Mouse (Mus musculus): ENCODE results near the gene Ubxn1.
"Not testable (repeated sequence)": the region's sequence is repeated elsewhere in the genome, so short reads cannot be mapped to it uniquely, and the experiment has no call there.

Gene Ubxn1

DNA sequence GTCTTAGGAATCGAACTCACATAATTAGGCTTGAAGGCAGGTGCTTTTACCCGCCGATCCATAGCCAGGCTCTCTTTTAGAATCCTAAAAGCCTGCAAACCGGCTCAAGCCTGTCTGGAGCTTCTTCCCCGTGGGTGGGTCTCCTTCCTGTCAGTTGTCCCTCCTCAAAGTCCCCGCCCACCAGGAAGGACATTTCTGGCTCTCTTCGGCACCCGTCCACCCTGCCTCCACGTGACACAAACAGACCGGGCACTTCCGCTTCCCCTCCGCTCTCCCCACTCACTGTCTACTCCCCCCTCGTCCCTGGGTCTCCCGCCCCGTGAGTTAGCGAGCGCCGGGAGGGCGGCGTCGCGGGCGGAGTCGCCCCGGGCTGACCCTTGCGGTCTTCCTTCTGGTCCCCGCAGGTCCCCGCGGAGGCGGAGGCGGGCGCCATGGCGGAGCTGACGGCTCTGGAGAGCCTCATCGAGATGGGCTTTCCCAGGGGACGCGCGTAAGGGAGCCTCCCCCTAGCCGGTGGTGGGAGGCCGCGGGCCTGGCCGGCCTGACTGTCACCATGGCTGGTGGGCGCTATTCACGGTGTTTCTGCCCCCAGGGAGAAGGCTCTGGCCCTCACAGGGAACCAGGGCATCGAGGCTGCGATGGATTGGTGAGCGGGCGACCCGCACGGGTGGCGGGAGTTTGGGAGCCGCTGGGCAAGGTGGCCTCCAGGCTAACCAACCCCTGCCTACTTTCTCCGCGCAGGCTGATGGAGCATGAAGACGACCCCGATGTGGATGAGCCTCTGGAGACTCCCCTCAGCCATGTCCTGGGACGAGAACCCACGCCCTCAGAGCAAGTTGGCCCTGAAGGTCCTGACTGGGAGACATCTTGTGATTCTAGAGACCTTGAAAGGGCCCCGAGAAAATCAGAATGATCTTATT is at the start of gene Ubxn1:
TSS of gene Ubxn1 (plus strand) at position 230 of the 920 bp plus-strand sequence.
- peak; percentile 96 for DNase-seq (ENCODE audit: low read depth, low spot score)

DNA sequence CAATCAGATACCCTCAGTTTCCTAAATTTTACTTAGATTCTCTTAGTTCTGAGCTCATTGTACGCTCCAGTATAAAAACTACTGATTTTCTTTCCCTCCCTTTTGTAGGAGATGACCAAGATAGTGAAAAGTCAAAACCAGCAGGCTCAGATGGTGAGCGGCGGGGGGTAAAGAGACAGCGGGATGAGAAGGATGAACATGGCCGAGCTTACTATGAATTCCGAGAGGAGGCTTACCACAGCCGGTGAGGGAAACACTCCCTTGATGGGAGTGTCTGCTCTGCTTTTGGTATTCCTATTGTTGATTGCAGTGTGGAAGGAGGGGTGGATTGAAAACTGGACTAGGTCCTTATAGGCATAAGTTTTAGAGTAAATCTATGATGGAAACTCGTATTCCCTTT is 48.6 kb upstream of the Ubxn1 start:
- no peak for DNase-seq (ENCODE audit: low read depth, low spot score)

DNA sequence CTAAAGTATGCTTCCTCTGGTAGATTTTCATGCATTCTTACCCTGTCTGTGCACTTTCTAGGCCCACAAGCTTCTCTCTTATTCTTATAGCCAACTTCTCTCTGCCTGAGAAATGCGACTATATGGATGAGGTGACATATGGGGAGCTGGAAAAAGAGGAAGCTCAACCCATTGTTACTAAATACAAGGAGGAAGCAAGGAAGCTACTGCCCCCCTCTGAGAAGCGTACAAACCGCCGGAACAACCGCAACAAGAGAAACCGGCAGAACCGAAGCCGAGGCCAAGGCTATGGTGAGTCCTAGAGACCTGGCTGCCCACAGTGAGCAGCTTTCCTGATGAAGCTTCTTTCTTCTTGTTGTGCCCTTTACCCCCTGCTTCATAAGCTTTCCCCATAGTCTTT is 41.6 kb upstream of the Ubxn1 start, which contains the start of gene AC129217.1:
TSS of gene AC129217.1 (plus strand) at position 114 of the 400 bp plus-strand sequence.
- no peak for DNase-seq (ENCODE audit: low read depth, low spot score)

DNA sequence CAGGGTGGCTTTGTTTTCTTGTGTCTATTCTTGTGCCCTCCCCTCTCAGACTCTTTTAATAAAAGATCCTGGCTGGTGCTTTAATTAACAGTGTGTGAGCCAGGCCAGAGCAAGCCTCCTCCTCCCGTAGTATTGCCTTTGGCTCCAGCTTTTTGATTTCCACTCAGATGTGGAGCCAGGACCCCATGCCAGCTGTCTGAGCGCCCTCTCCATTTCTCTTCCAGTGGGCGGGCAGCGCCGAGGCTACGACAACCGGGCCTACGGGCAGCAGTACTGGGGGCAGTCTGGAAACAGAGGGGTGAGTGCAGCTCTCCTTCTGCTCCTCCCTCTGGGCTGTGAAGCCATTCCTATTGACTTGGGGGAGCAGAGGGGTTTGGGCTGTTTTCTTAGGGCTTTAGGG is 40.6 kb upstream of the Ubxn1 start:
- no peak for DNase-seq (ENCODE audit: low read depth, low spot score)

DNA sequence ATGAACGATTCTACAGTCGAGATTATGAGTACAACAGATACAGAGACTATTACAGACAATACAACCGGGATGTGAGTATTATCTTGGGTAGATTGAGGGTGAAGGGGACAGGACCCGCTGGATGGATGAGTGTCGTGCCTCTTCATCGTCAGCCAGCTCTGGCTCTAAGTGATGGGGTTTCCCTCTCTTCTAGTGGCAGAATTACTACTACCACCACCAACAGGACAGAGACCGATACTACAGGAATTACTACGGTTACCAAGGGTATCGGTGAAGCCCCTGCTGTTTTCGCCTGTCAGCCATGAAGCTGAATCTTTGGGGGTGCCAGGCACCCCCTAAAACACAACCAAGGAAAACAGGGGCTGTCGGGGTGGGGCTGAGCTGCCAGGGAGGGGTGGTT is 40.0 kb upstream of the Ubxn1 start:
- no peak for DNase-seq (ENCODE audit: low read depth, low spot score)

DNA sequence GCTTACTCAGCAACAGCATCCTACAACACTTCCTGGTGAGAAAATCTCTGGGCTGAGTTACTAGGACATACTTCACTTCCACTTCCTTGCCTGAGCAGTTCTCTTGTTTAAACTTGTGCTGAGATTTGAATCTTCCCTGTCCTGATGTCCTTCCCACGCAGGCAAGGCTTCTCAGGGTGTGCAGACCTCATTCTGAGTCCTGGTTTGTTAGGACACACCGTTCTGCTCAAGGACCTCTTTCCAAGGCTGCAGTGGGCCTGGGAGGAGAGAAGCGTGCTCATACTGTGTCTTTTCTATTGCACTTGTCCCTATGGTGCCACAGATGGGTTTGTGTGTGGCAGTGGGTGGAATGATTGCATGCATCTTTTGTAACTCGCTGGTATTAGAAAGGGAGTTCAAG is 38.3 kb upstream of the Ubxn1 start:
- DNase-seq (ENCODE audit: low read depth, low spot score): no peak

DNA sequence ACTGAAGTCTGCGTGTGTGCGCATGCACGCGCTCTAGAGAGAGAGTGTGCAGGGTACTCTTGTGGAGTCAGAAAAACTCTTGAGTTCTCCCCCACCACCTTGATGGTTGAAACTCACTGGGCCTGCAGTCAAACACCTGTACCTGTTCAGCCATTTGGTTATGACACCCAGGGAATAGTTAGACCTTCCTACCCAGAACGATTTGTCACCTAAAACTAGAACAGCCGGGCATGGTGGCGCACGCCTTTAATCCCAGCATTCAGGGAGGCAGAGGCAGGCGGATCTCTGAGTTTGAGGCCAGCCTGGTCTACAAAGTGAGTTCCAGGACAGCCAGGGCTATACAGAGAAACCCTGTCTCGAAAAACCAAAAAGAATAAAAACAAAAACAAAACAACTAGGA is 35.0 kb upstream of the Ubxn1 start:
- DNase-seq (ENCODE audit: low read depth, low spot score): not testable (repeated sequence)

DNA sequence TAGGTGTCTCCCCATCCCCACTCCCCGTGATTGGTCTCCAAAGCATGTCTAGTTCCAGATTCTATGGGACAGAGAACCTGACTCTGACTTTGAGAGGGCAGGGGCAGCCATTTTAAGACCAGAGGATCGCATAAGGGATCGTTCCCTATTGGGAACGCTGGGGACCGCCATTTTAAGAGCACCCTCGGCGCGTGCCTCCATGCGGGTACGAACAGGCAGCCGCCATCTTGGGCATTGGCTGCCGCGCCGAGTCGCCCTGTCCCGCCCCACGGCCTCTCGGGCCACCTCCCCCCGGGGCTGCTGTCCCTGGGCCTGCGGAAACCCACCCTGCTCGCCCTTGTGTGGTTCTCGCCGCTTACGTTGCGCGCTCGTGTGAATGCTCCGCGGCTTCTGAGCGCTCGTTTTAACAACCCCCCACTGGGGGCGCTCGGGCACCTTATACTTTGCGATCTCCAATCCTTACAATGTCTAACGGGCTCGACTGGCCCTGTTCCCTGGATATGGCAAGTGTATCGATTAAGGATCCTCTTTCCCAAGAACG is 34.0 kb upstream of the Ubxn1 start, which contains the start of gene Bscl2:
TSS of gene Bscl2 (plus strand) at position 217 of the 541 bp plus-strand sequence.
- peak; percentile 86 for DNase-seq (ENCODE audit: low read depth, low spot score)

DNA sequence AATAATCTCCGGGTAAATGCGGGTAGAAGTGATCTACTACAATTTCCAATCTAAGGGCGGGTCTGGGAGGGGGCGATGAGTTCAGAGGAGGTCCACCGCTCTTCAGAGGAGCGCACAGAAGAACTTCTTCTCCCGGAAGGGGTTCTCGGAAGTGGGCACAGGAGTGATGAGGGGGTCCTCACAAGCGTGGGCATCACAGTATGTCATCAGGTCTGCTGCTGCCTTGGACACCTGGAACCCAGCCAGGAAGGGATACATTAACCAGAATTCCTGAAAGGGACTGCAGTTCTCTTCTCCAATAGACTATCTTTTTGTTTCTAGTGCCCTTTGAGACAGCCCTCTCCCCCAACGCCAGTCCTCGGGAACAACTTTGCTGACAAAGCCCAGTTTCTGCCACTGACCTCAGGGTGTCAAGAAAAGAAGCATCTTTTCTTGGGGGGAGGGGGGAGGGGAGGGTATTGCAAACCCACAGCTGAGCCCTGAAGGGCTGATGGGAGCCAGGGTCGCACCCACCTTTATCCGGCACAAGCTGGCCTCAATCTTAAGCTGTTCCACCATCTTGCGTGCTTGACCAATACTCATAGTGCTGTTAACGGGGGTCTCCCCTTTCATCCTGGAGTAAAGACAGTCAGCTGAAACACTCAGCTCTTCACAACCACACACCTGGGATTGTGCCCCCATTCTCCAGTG is 33.1 kb upstream of the Ubxn1 start:
- DNase-seq (ENCODE audit: low read depth, low spot score): no peak

DNA sequence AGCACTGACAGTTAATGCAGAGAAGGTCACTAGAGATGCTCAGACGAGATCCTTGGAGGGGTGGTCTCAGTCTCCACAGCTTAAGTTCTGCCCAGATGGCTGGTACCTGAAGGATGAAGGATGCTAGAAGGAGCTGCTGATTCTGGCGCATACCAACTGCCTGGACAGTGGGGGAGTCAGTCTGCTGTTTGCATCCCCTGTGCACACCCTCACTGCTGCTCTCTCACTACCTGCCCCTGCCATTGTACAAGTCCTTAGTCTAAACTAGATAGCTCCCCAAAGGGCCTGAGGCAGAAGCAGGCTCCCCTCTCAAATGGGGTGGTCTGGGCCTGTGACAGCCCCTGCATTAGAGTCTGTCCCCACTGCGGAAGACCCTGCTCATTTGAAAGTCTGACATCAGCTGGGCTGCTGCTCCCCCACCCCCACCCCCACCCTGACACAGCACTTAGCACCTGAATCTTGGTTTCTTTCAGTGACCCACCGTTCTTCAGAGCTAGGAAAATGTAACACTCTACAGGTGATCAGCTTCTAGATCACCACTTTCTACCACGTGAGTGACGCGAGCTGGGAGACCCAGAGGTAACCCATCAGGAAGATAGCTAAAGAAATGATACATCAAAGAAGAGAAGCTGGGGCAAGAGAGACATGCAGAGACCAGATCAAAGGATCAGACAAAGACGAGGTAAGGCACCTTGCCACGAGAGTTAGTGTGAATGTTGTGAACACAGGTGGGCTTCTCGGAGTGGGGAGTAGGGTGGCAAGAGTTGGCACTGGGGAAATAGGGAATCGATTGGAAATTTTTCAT is 32.0 kb upstream of the Ubxn1 start, which contains the start of gene Gng3:
TSS of gene Gng3 (minus strand) at position 92 of the 805 bp plus-strand sequence.
- peak; percentile 69 for DNase-seq (ENCODE audit: low read depth, low spot score)

DNA sequence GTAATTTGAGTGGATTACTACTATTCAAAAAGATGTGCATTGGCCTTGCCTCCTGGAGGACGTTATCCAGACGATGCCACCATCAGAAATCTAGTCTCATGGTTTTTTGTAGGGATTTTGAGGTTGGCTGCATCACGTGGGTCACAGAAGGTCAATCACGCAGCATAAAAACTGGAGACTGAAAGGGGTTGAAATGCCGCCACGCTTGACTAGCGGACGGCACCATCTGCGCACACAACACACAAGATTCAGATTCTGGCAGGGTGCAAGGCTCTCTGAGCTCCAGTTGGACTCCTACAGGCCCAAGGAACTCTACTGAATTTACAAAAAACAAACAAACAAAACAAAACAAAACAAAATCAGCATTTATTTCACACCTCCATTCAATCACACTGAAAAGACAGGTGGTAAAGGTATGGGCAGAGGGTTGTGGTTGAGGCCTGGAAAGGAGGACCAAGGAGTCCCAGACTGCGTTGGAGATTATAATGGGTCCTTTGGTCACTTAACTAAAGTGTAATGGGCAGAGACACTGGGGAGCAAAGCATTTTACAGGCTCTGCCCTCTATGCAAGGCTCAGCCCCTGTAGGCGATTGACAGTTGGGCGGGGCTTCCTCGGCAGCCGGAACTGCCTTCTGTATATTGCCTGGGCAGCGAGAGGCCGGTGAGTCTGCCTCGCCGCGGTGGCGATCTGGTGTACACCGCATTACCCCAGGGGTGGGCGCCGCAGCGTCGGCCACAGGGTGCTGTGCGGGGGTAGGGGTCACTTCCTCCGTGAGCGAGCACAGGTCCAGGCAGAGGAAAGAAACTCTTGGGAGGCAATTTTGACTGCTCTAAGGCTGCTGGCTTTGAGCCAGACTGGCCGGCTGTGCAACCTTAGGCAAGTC is 31.1 kb upstream of the Ubxn1 start:
- peak; percentile 62 for DNase-seq (ENCODE audit: low read depth, low spot score)

DNA sequence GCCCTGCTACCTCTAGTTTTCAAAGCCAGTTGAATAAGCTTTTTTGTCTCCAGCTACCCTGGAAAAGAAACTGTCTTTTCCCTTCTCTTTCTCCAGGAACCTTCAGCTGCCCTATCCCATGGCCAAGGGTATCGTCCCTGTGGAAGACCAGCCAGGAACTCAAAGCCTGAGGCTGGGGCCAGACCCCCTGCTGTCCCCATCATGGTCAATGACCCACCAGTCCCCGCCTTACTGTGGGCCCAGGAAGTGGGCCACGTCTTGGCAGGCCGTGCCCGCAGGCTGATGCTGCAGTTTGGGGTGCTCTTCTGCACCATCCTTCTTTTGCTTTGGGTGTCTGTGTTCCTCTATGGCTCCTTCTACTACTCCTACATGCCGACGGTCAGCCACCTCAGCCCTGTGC is 30.3 kb upstream of the Ubxn1 start:
- no peak for DNase-seq (ENCODE audit: low read depth, low spot score)

DNA sequence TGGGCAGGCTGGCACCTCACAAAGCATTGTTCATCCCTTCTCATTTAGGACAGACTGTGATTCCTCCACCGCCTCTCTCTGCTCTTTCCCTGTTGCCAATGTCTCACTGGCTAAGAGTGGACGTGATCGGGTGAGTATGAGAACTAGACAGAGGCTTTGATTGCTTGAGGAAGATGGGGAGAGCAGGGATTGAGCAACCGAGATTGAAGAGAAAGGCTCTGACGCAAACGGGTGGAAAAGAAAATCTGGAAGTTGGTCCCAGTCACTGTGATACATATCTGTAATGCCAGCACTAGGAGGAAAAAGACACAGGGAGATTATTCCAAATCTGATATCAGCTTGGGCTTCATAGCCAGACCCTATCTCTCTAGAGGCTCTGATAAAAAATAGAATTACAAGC is 28.3 kb upstream of the Ubxn1 start:
- DNase-seq (ENCODE audit: low read depth, low spot score): no peak

DNA sequence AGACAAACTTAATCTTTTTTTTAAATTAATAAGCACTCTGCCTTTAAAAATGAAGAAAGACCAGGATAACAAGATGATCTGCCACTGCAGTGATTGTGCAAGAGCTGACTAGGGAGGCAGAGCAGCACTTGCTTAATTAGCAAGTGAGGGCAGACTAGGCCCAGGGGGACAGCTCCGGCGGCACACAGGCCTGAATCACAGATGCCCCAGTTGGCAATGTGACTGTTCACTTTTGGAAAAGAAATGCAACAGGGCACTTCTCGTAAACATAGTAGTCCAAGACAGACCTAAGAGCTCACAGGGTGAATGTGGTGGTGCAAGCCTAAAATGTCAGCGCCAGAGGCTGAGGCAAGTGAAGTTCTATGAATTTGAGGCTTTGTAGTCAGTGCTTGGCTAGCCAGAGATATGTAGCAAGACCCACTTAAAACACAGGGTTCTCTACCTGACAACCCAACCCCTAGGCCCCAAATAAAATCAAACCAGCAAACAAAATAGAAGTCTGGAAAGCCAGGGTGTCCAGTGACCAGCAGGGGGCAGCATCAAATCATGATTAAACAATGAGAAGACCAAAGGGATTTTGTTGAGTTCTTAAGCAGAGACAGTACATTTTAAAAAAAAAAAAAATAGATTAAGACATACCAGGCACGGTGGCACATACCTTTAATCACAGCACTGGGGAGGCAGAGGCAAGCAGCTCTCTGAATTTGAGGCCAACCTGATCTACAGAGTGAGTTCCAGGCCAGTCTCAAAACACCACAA is 26.7 kb upstream of the Ubxn1 start:
- peak; percentile 79 for DNase-seq (ENCODE audit: low read depth, low spot score)

DNA sequence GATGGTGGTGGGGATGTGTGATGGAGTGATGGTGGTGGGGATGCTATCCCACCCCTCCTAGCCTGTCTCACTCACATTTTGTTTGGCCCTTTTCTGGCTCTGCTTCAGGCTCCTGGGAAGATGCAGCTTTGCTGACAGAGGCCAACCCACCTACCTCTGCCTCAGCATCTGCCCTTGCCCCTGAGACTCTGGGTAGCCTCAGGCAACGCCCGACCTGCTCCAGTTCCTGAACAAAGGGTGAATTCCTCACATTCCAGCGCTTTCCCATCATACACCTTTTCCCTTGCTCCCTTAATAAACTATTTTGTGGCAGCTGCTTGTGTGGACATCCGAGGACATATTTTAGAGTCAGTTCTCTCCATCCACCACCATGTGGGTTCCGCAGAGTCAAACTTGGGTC is 22.9 kb upstream of the Ubxn1 start:
- no peak for DNase-seq (ENCODE audit: low read depth, low spot score)

DNA sequence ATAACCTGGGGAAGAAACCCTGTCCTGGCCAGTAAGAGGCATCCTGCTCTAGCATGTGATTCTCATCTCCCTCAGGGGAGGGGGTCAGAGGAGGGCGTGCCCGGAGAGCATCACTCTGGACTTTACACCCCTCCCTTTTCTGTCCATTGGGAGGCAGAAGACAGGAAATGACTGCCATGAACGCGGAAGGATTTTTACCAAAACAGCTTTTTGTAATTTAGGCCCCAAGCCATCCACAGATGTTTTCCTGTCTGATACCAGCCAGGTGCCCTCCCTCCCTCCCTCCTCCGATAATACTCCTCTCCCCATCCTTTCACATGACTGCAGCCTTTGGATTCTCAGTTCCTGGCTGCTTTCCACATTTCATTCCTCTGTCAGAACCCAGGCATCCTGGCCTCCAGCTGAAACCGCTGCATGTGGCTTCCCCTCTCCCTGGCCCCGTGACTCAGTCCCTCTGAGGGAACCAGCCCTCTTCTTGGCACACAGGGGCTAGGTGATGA is 20.8 kb upstream of the Ubxn1 start, which contains the start of gene Lrrn4cl:
TSS of gene Lrrn4cl (plus strand) at position 367 of the 500 bp plus-strand sequence.
- DNase-seq (ENCODE audit: low read depth, low spot score): peak; percentile 66

DNA sequence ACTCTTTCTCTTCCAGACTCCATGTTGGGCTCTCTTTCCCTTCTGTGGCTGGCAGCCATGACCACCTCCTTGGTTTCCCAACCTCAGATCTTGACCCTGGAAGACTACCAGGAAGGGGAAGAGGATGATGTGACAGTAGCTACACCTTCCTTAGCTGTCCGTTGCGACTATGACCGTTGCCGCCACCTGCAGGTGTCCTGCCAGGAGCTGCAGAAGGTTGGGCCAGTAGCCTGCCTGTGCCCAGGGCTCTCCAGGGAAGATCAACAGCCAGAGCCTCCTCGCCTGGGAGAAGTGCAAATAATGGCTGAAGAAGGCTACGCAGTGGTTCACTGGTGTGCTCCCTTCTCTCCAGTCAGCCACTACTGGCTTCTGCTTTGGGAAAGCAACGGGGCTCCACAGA is 19.7 kb upstream of the Ubxn1 start:
- no peak for DNase-seq (ENCODE audit: low read depth, low spot score)

DNA sequence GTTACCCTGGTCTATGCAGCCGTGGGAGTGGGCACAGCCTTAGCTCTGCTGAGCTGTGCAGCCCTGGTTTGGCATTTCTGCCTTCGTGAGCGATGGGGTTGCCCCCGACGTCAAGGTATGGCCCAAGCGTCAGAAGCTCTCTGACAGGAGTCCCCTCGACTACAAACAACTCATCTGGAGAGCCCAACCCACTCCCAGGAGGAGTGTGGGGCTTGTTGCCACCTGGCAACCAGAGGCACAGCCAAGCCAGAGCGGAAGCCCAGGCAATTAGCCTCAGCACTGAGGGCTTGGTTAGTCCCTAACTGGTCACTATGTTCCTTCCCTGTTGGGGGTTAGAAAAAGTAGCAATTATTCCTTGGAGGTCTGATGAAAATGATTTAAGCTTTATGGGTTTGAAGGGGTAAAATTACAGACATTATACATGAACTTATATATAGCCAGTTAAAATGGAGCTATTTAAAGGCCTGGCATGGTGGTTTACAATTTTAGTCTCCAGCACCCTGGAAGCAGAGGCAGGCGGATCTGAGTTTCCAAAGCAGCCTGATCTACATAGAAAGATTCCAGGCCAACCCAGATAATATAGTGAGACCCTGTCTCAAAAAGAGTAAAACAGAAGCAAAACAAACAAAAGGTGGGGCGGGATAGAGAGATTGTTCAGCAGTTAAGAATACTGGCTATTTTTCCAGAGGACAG is 18.9 kb upstream of the Ubxn1 start:
- no peak for DNase-seq (ENCODE audit: low read depth, low spot score)

DNA sequence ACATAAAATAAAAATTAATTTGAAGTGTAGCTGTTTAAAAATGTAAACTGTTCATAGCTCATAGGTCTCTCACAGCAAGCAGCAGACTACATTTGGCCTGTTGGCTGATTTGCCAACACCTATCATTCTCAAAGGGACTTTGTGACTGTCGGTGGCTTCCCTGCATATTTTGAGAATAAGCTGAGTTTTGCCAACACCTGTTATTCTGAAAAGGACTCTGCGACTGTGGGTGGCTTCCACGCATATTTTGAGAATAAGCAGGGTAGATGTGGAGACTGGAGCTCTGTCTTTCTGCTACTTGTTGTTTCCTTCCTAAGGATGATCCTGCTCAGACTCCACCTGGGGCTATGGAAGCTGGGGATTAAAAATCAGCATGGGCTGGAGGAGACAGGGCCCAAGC is 18.2 kb upstream of the Ubxn1 start:
- no peak for DNase-seq (ENCODE audit: low read depth, low spot score)

All from mesoderm, embryonic 11.5 days (tissue).